In the genomic region with DNA sequence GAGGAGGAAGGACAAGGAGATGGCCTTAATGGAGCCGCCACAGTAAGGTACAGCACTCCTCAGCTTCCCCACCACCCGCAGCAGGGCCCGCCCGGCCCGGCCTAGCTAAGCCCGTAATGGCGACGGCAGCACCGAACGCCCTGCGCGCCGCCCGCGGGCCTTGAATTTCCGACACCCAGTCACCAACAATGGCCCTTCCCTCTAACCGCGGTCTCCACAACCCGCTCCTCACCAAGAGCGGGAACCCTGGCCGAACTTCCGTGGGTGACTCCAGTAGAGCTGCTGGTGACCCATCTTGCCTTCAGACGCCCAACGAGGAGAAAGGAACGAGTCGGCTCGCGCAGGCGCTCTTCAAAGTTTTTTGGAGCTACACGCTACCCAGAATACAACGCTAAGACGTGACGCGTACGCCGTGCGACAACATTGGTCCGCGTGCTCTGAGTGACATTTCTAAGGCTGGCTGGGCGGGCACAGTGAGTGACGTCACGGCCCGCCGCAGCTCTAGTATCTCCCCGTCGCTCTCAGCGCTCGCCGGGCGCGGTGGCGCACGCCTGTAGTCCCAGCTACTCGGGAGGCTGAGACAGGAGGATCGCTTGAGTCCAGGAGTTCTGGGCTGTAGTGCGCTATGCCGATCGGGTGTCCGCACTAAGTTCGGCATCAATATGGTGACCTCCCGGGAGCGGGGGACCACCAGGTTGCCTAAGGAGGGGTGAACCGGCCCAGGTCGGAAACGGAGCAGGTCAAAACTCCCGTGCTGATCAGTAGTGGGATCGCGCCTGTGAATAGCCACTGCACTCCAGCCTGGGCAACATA, we compare ENCODE assay signal across 8 mouse cellular contexts. TPM values are rescaled to one million over a fixed set of nuclear protein-coding genes. Genes with fewer than 3 reads are reported as not detected.
DNase-seq lines count a peak whose midpoint lies in the region; ATAC-seq lines count a peak whose summit lies in the region.
"Not testable (repeated sequence)": the region's sequence is repeated elsewhere in the genome, so short reads cannot be mapped to it uniquely, and the experiment has no call there.

A gene (minus strand): TSS at position 422 of the 813 bp plus-strand sequence.

- peak within 1 kb of the TSS; percentile 75 for H3K4me2 ChIP-seq in forebrain, embryonic 14.5 days (ENCODE audit: low read length)
- peak within 1 kb of the TSS; percentile 65 for H3K4me2 ChIP-seq in neural tube, embryonic 15.5 days

- intact Hi-C loops in heart, postnatal 14 days (cut with DNase I) = not testable (repeated sequence)

- under 1% methylated on average over 56 of the region's 68 CpGs for WGBS in forebrain, embryonic 14.5 days
- under 1% methylated on average over 63 of the region's 68 CpGs for WGBS in neural tube, embryonic 15.5 days

- not testable (repeated sequence) for H3K4me1 ChIP-seq in forebrain, embryonic 14.5 days (ENCODE audit: control insufficient read depth, insufficient read depth, low read length)
- peaks cover 13% of the 10 kb centered on the region for H3K4me1 ChIP-seq in neural tube, embryonic 15.5 days

- H3K36me3 ChIP-seq in forebrain, embryonic 14.5 days (ENCODE audit: control insufficient read depth, insufficient read depth, low read length) = peaks cover 21% of the 10 kb centered on the region
- peaks cover 16% of the 10 kb centered on the region for H3K36me3 ChIP-seq in neural tube, embryonic 15.5 days

- H3K27ac ChIP-seq in forebrain, embryonic 14.5 days (ENCODE audit: low read depth, low read length) = peak within 1 kb of the TSS; percentile 88
- peak within 1 kb of the TSS; percentile 94 for H3K27ac ChIP-seq in neural tube, embryonic 15.5 days (replicated peaks)

- H3K9ac ChIP-seq in forebrain, embryonic 14.5 days (ENCODE audit: low read length) = peak within 1 kb of the TSS; percentile 91
- peak within 1 kb of the TSS; percentile 83 for H3K9ac ChIP-seq in neural tube, embryonic 15.5 days (replicated peaks)

- peak within 1 kb of the TSS; percentile 73 for H3K4me3 ChIP-seq in forebrain, embryonic 14.5 days (ENCODE audit: low read depth, low read length)
- H3K4me3 ChIP-seq in neural tube, embryonic 15.5 days (replicated peaks) = peak within 1 kb of the TSS; percentile 69

- ATAC-seq in forebrain, embryonic 14.5 days = peak; percentile 99
- peak; percentile 99 for ATAC-seq in neural tube, embryonic 15.5 days (ENCODE audit: low FRiP score)

- not testable (repeated sequence) for H3K9me3 ChIP-seq in forebrain, embryonic 14.5 days (replicated peaks; ENCODE audit: control insufficient read depth, low read length); neural tube, embryonic 15.5 days (replicated peaks)

- peak; percentile 100 for DNase-seq in ES-CJ7 (ENCODE audit: low read depth, low spot score)
- DNase-seq in cerebellum, adult 11 months = peak; percentile 98
- DNase-seq in forebrain, embryonic 14.5 days (ENCODE audit: low spot score) = peak; percentile 100
- DNase-seq in heart, postnatal 14 days = peak; percentile 96
- peak; percentile 99 for DNase-seq in layer of hippocampus, adult 11-12 months (ENCODE audit: low spot score)
- peak; percentile 97 to 98 for DNase-seq in lung, adult 18-20 months
- DNase-seq in testis, postnatal 14 days (ENCODE audit: low spot score) = peak; percentile 97

- H3K27me3 ChIP-seq in forebrain, embryonic 14.5 days (replicated peaks; ENCODE audit: control insufficient read depth, insufficient read depth, low read length); neural tube, embryonic 15.5 days (replicated peaks): not testable (repeated sequence)

RNA-seq across cellular contexts. Expression of the gene that starts here (rescaled TPM):
- 1,099 and 1,463 TPM in 2 replicates for polyA plus RNA-seq in forebrain, embryonic 14.5 days (2014; fragmentation: Nextera tagmentation; extraction: Ambion mirVana)
- 1,000 to 10,000 TPM; 1,350 to 1,379 TPM for total RNA-seq in heart, postnatal 14 days (2021)
- 1,119 and 1,180 TPM in 2 replicates for polyA plus RNA-seq in neural tube, embryonic 15.5 days (2015; fragmentation: Nextera tagmentation; extraction: Ambion mirVana)

Comparison
In these comparisons a context has a peak if more than half of its experiments do, and no peak if none do; other contexts are left out.
1. Peak in every context shown above with its lines: DNase-seq, ATAC-seq, H3K4me3 ChIP-seq and H3K27ac ChIP-seq.